Mouse (Mus musculus) R1 (cell line): Measurements from ENCODE around the gene Fam19a1.

ENCODE experiments used
- DNase-seq: peaks from one replicate; pipeline ENCODE4 v3.0.0-alpha.2; 2018; ENCODE audit warnings: low read depth, low spot score

Fam19a1 gene

DNA sequence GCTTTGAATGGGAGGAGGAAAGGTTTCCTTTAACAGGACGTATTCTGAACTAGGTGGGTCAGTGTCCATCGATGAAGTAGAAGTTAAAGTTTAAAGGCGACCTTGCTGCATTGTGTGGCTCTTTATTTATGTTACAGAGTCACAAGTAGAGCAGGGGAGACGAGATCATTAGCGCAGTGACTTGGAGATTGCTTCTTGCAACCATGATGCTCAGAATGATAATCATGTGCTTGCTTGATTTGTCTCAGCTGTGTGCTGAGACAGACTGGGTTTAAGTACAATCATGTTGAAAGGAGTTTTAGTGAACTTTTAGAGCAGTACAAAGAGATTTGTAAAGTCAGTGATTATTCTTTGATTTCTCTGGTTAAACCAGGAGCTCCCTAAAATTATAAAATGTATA is 536.3 kb downstream of the Fam19a1 start:
- DNase-seq, result no peak

DNA sequence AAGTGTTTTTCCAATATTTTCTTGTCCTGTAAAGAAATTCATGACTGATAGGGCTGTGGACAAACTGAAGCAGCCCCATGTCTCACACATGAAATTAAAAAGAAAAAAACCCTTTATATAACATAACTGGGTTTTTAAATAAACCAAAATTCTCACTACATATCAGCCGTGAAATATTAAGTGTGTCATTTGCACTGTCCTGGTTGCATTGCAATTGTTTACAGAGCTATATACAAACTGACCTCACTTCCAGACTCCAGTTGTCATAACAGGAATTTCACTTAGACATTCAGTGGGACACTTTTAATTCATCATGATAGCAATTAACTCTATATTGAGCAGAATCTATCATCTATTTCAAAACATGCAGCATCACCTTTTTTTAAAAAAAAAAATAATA is 553.4 kb downstream of the Fam19a1 start:
- no peak for DNase-seq

DNA sequence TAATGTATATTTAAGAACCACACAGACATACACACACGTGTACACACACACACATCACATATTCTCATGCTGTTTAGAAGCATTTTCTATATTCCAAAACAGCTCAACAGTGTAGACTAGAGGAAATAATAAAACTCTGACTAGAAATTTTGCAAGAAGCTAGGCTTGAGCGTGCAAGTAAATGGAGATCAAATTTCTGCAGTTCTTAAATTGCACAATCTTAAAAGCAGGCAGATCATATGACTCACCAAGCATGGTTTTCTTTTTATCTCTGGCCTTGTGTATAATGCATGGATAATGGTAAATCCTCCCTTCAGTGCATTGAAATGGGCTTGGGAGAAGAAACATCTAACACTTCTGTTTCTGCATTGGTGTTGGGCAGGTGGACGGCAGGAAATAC is 564.9 kb downstream of the Fam19a1 start:
- no peak for DNase-seq
